Mouse (Mus musculus): ENCODE data around the gene Mrpl23. TPM values are rescaled to one million over a fixed set of nuclear protein-coding genes. Genes with fewer than 3 reads are reported as not detected.

The Mrpl23 gene
- polyA plus RNA-seq, 1 experiment from 2014 or later = 17.2 TPM

GRCm38 (mm10) chr7:142523200-142523990, 9.1 kb upstream of the Mrpl23 start:
- peaks cover 7% of the 10 kb centered on the region; the same call in 1 of the 2 replicates for H3K4me1 ChIP-seq (ENCODE audit: control insufficient read depth, insufficient read depth, low read length)
- peak overlapping the region; percentile 54; the same call in 1 of the 2 replicates for H3K27ac ChIP-seq (replicated peaks; ENCODE audit: low read depth, low read length)
- no peak for DNase-seq (ENCODE audit: low spot score)

DNA sequence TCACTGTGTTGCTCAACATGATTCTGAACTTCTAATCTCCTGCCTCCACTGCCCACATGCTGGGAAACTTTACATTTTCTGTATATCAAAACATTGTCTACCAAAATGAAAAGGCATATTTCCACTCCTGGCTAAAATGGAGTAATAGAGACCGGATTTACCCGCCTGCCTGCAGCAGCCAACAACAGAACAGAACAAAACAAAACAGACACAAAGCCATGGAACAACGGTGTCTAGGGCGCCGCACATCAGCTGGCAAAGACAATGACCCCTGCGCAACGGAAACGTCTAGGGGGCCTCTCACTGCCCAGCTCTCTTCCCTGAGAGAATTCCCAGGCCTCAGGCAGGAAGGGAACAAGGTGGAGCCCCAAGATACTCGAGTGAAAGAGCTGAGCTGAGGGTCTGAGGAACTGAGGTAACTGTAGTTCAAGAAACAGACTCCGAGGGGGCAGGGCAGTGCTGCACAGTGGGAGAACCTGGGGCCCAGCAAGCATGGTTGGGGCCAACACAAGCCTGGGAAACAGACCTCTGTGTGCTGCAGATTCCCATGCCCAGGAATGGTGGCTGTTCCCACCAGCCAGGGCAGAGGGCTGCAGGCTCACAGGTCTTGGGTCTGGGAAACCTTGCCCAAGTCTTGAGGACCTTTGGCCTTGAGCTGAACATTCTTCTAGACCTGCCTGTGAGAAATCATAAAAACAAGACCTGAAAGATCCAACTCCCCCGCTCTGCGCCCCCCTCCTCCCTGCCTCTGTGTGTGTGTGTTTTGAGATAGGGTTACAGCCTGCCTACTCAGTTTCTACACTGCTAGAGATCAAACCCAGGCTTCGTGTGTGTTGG, 6.9 kb upstream of the Mrpl23 start:
- Histone ChIP-seq H3K36me3 (replicated peaks; ENCODE audit: control insufficient read depth, insufficient read depth, low read depth, low read length) (no peaks in the 10 kb centered on the region), H3K4me2 (ENCODE audit: low read depth, low read length) (no peak overlapping the region), H3K4me1 (ENCODE audit: control insufficient read depth, insufficient read depth, low read length) (peaks cover 7% of the 10 kb centered on the region; the same call in 1 of the 2 replicates), H3K9ac (replicated peaks; ENCODE audit: low read length) (peak overlapping the region; percentile 22), H3K27me3 (ENCODE audit: control insufficient read depth, insufficient read depth, low read length) (no peaks in the 10 kb centered on the region; the same call in 1 of the 2 replicates), H3K9me3 (replicated peaks; ENCODE audit: control insufficient read depth, low read length) (no peaks in the 10 kb centered on the region), H3K27ac (replicated peaks; ENCODE audit: low read depth, low read length) (peak overlapping the region; percentile 80), H3K4me3 (ENCODE audit: low read depth, low read length) (no peak overlapping the region)
- 24% methylated on average over 13 of the region's 13 CpGs for WGBS
- ATAC-seq (replicated peaks; ENCODE audit: insufficient number of reproducible peaks, low FRiP score, low TSS enrichment, low read depth) = peak; percentile 69
- peak; percentile 71 for DNase-seq (ENCODE audit: low spot score)

More at GRCm38 (mm10) chr7:142523200-142523990, 9.1 kb upstream of the Mrpl23 start:
- Histone ChIP-seq H3K9me3 (replicated peaks; ENCODE audit: control insufficient read depth, low read length) (no peaks in the 10 kb centered on the region), H3K27me3 (ENCODE audit: control insufficient read depth, insufficient read depth, low read length) (no peaks in the 10 kb centered on the region), H3K4me3 (ENCODE audit: low read depth, low read length) (no peak overlapping the region), H3K36me3 (replicated peaks; ENCODE audit: control insufficient read depth, insufficient read depth, low read depth, low read length) (no peaks in the 10 kb centered on the region), H3K4me2 (ENCODE audit: low read depth, low read length) (no peak overlapping the region), H3K9ac (replicated peaks; ENCODE audit: low read length) (peak overlapping the region; percentile 10; the same call in 1 of the 2 replicates)
- 25% methylated on average over 17 of the region's 17 CpGs for WGBS
- no peak for ATAC-seq (replicated peaks; ENCODE audit: insufficient number of reproducible peaks, low FRiP score, low TSS enrichment, low read depth)

DNA sequence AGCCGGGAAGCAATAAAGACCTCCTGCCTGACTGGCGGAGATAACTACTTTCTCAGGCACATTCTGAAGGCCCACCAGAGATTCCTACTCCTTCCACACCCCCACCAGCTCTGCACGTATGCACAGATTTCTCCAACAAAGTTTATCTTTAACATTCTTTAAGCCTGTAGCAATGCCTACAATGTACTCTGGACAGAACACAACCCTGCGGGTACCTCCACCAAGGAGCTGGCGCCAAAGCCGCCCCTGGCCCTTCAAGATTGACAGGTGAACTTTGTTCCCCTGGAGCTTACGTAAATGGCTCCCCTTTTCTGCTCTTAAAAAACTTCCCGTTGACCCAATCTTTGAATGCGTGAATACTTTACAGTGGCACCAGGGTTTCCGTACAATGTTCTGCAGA, 3.1 kb upstream of the Mrpl23 start:
- Histone ChIP-seq H3K4me1 (ENCODE audit: control insufficient read depth, insufficient read depth, low read length) (peaks cover 4% of the 10 kb centered on the region; the same call in 1 of the 2 replicates), H3K9ac (replicated peaks; ENCODE audit: low read length) (no peak overlapping the region), H3K36me3 (replicated peaks; ENCODE audit: control insufficient read depth, insufficient read depth, low read depth, low read length) (no peaks in the 10 kb centered on the region), H3K4me2 (ENCODE audit: low read depth, low read length) (no peak overlapping the region), H3K27ac (replicated peaks; ENCODE audit: low read depth, low read length) (no peak overlapping the region), H3K9me3 (replicated peaks; ENCODE audit: control insufficient read depth, low read length) (no peaks in the 10 kb centered on the region), H3K4me3 (ENCODE audit: low read depth, low read length) (no peak overlapping the region), H3K27me3 (ENCODE audit: control insufficient read depth, insufficient read depth, low read length) (no peaks in the 10 kb centered on the region; the same call in 1 of the 2 replicates)
- DNase-seq (ENCODE audit: low spot score) (no peak), ATAC-seq (replicated peaks; ENCODE audit: insufficient number of reproducible peaks, low FRiP score, low TSS enrichment, low read depth) (no peak)
- 68% methylated on average over 10 of the region's 10 CpGs for WGBS

GRCm38 (mm10) chr7:142531973-142532521, 439 bp upstream of the Mrpl23 start:
- no peak overlapping the region for H3K4me2 ChIP-seq (ENCODE audit: low read depth, low read length)
- peak overlapping the region; percentile 91; the same call in 1 of the 2 replicates for H3K27ac ChIP-seq (replicated peaks; ENCODE audit: low read depth, low read length)
- H3K9ac ChIP-seq (replicated peaks; ENCODE audit: low read length) = peak overlapping the region; percentile 82
- H3K27me3 ChIP-seq (ENCODE audit: control insufficient read depth, insufficient read depth, low read length) = no peaks in the 10 kb centered on the region; the same call in 1 of the 2 replicates
- ATAC-seq (replicated peaks; ENCODE audit: insufficient number of reproducible peaks, low FRiP score, low TSS enrichment, low read depth) (no peak), DNase-seq (ENCODE audit: low spot score) (no peak)
- no peak overlapping the region for H3K4me3 ChIP-seq (ENCODE audit: low read depth, low read length)
- no peaks in the 10 kb centered on the region; the same call in 1 of the 2 replicates for H3K36me3 ChIP-seq (replicated peaks; ENCODE audit: control insufficient read depth, insufficient read depth, low read depth, low read length)
- no peaks in the 10 kb centered on the region for H3K9me3 ChIP-seq (replicated peaks; ENCODE audit: control insufficient read depth, low read length)
- 82% methylated on average over 4 of the region's 4 CpGs for WGBS
- H3K4me1 ChIP-seq (ENCODE audit: control insufficient read depth, insufficient read depth, low read length) = no peaks in the 10 kb centered on the region; the same call in 1 of the 2 replicates

GRCm38 (mm10) chr7:142533059-142533855, 771 bp downstream of the Mrpl23 start:
- WGBS = 2% methylated on average over 43 of the region's 44 CpGs
- Histone ChIP-seq H3K4me3 (ENCODE audit: low read depth, low read length) (peak overlapping the region; percentile 55), H3K4me2 (ENCODE audit: low read depth, low read length) (peak overlapping the region; percentile 74), H3K9me3 (replicated peaks; ENCODE audit: control insufficient read depth, low read length) (no peaks in the 10 kb centered on the region), H3K4me1 (ENCODE audit: control insufficient read depth, insufficient read depth, low read length) (peaks cover 2% of the 10 kb centered on the region; the same call in 1 of the 2 replicates), H3K36me3 (replicated peaks; ENCODE audit: control insufficient read depth, insufficient read depth, low read depth, low read length) (no peaks in the 10 kb centered on the region; the same call in 1 of the 2 replicates), H3K9ac (replicated peaks; ENCODE audit: low read length) (peak overlapping the region; percentile 82), H3K27ac (replicated peaks; ENCODE audit: low read depth, low read length) (peak overlapping the region; percentile 91), H3K27me3 (ENCODE audit: control insufficient read depth, insufficient read depth, low read length) (no peaks in the 10 kb centered on the region; the same call in 1 of the 2 replicates)
- peak; percentile 79 for ATAC-seq (replicated peaks; ENCODE audit: insufficient number of reproducible peaks, low FRiP score, low TSS enrichment, low read depth)
- DNase-seq (ENCODE audit: low spot score) = peak; percentile 85

DNA sequence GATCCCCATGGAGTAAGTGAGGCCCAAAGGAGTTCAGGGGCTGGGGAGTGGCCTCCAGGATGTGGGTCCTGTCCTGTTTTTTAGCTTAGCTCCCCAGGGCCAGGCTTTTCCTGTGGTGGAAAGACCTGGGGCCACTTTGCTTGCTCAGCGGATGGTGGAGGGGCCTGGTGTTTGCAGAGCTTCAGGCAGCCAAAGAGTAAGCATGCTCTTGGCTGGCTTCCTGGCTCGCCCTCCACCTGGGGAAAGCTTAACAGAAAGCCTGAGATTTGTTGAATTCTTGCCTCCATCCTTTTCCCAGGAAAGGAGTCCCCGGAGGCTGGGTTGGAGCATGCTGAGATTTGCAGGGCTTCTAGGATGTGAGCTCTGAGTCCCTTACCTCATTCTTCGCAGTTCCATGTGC, 2.6 kb downstream of the Mrpl23 start:
- H3K4me2 ChIP-seq (ENCODE audit: low read depth, low read length) = no peak overlapping the region
- H3K4me1 ChIP-seq (ENCODE audit: control insufficient read depth, insufficient read depth, low read length) = peaks cover 8% of the 10 kb centered on the region; the same call in 1 of the 2 replicates
- H3K9me3 ChIP-seq (replicated peaks; ENCODE audit: control insufficient read depth, low read length) = no peaks in the 10 kb centered on the region
- no peak overlapping the region for H3K4me3 ChIP-seq (ENCODE audit: low read depth, low read length)
- H3K36me3 ChIP-seq (replicated peaks; ENCODE audit: control insufficient read depth, insufficient read depth, low read depth, low read length) = no peaks in the 10 kb centered on the region; the same call in 1 of the 2 replicates
- no peaks in the 10 kb centered on the region for H3K27me3 ChIP-seq (ENCODE audit: control insufficient read depth, insufficient read depth, low read length)
- H3K27ac ChIP-seq (replicated peaks; ENCODE audit: low read depth, low read length) = peak overlapping the region; percentile 56
- WGBS = 84% methylated on average over 4 of the region's 4 CpGs
- DNase-seq (ENCODE audit: low spot score) (no peak), ATAC-seq (replicated peaks; ENCODE audit: insufficient number of reproducible peaks, low FRiP score, low TSS enrichment, low read depth) (no peak)
- H3K9ac ChIP-seq (replicated peaks; ENCODE audit: low read length) = no peak overlapping the region

DNA sequence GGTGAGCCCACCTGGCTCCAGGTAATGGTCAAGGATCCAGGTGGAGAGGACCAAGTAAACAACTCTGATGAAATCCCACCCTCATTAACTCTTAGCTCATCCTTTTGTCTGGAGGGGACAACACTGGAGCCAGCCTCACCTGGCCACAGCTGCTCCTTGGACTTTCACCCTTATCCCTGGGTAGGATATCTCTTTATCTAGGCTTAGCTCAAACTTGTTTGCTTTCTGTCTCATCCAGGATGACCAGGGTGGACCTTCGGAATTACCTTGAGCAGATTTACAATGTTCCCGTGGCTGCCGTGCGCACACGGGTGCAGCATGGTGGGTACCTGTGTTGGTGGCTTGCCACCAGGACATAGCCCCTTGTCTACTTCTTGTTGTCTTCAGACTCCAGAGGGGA, 3.3 kb downstream of the Mrpl23 start:
- WGBS = 96% methylated on average over 5 of the region's 5 CpGs
- Histone ChIP-seq H3K4me2 (ENCODE audit: low read depth, low read length) (no peak overlapping the region), H3K9me3 (replicated peaks; ENCODE audit: control insufficient read depth, low read length) (no peaks in the 10 kb centered on the region), H3K4me1 (ENCODE audit: control insufficient read depth, insufficient read depth, low read length) (peaks cover 8% of the 10 kb centered on the region; the same call in 1 of the 2 replicates), H3K27me3 (ENCODE audit: control insufficient read depth, insufficient read depth, low read length) (no peaks in the 10 kb centered on the region), H3K9ac (replicated peaks; ENCODE audit: low read length) (no peak overlapping the region), H3K36me3 (replicated peaks; ENCODE audit: control insufficient read depth, insufficient read depth, low read depth, low read length) (no peaks in the 10 kb centered on the region; the same call in 1 of the 2 replicates), H3K27ac (replicated peaks; ENCODE audit: low read depth, low read length) (no peak overlapping the region), H3K4me3 (ENCODE audit: low read depth, low read length) (no peak overlapping the region)
- DNase-seq (ENCODE audit: low spot score) (no peak), ATAC-seq (replicated peaks; ENCODE audit: insufficient number of reproducible peaks, low FRiP score, low TSS enrichment, low read depth) (no peak)
